Mouse (Mus musculus) limb, embryonic 14.5 days (tissue): Measurements from ENCODE around the gene Ppara. TPM values are rescaled to one million over a fixed set of nuclear protein-coding genes. Genes with fewer than 3 reads are reported as not detected.

Experiments
- ATAC-seq: fragments of 200-750 bp; cut with Nextera tagmentation; 2 replicates; pipeline ENCODE4 v1.8.0; 2017; ENCODE audit warnings: low read depth, moderate number of reproducible peaks, moderate TSS enrichment; ENCODE audit not compliant: low FRiP score
- DNase-seq: peaks from one replicate; pipeline ENCODE4 v3.0.0-alpha.2; 2015; ENCODE audit warnings: low spot score
- H3K27ac ChIP-seq: fragments of 300-500 bp; sonication (generic); replicated peaks from 2 replicates; pipeline ENCODE4 v1.5.1; 2014; ENCODE audit warnings: low read depth, mild to moderate bottlenecking, low read length, moderate library complexity, mixed read lengths
- H3K27me3 ChIP-seq: fragments of 300-500 bp; sonication (generic); 2 replicates; pipeline ENCODE4 v1.6.1; 2014; ENCODE audit warnings: low read length, mixed read lengths; ENCODE audit not compliant: control insufficient read depth, insufficient read depth
- H3K36me3 ChIP-seq: fragments of 300-500 bp; sonication (generic); 2 replicates; pipeline ENCODE4 v1.6.1; 2014; ENCODE audit warnings: mild to moderate bottlenecking, low read length, moderate library complexity, mixed read lengths; ENCODE audit not compliant: control insufficient read depth, insufficient read depth
- H3K4me1 ChIP-seq: fragments of 300-500 bp; sonication (generic); 2 replicates; pipeline ENCODE4 v1.6.1; 2014; ENCODE audit warnings: antibody characterized with exemption, low read length, mixed read lengths; ENCODE audit not compliant: control insufficient read depth, insufficient read depth
- H3K4me2 ChIP-seq: fragments of 300-500 bp; sonication (generic); replicated peaks from 2 replicates; pipeline ENCODE4 v1.6.1; 2014; ENCODE audit warnings: low read depth, mild to moderate bottlenecking, low read length, moderate library complexity; ENCODE audit not compliant: severe bottlenecking
- H3K4me3 ChIP-seq: fragments of 300-500 bp; sonication (generic); replicated peaks from 2 replicates; pipeline ENCODE4 v1.5.1; 2014; ENCODE audit warnings: low read length
- H3K9ac ChIP-seq: fragments of 300-500 bp; sonication (generic); 2 replicates; pipeline ENCODE4 v1.6.1; 2014; ENCODE audit warnings: mild to moderate bottlenecking, low read depth, low read length, moderate library complexity; ENCODE audit not compliant: severe bottlenecking
- H3K9me3 ChIP-seq: fragments of 300-500 bp; sonication (generic); 2 replicates; pipeline ENCODE4 v1.6.1; 2016; ENCODE audit warnings: low read length; ENCODE audit not compliant: control insufficient read depth
- POLR2A ChIP-seq: fragments of 200-500 bp; IDR thresholded peaks from 2 replicates; pipeline ENCODE4 v1.8.0; 2012; ENCODE audit warnings: inconsistent platforms, mild to moderate bottlenecking, moderate library complexity, borderline replicate concordance; ENCODE audit not compliant: insufficient read depth, insufficient read length; ENCODE audit errors: extremely low read depth
- WGBS: fragments of 180-500 bp; shearing (Covaris S2); extraction: QIAGEN DNeasy Blood & Tissue Kit; methylation state at CpG from one replicate; pipeline ENCODE4 v1.1.7; 2014; 5-methylcytosine and 5-hydroxymethylcytosine counted together
- microRNA counts: library from miRNA; unstranded; fragments of <30 nt; microRNA quantifications from one replicate; lab custom pipeline; 2016
- microRNA-seq: library from miRNA; unstranded; fragments of <30 nt; microRNA quantifications from one replicate; pipeline ENCODE4, GENCODE M21; 2016
- polyA plus RNA-seq, 2 experiments: library from polyadenylated mRNA; depleted of rRNA in 1 of 2; stranded (reverse) in 1 of 2; unstranded in 1 of 2; fragments of >200 nt; fragmentation: Nextera tagmentation in 1 of 2; extraction: Ambion mirVana in 1 of 2; gene quantifications; 2 replicates each; pipeline versions ENCODE4 v1.2.1 to v1.2.3; 2012 to 2014

The Ppara gene
- polyA plus RNA-seq, 2 experiments, result 0.84 to 2.8 TPM

GRCm38 (mm10) chr15:85845071-85845470, 110.3 kb downstream of the Ppara start:
- no peak for DNase-seq
- no peak for ATAC-seq

DNA sequence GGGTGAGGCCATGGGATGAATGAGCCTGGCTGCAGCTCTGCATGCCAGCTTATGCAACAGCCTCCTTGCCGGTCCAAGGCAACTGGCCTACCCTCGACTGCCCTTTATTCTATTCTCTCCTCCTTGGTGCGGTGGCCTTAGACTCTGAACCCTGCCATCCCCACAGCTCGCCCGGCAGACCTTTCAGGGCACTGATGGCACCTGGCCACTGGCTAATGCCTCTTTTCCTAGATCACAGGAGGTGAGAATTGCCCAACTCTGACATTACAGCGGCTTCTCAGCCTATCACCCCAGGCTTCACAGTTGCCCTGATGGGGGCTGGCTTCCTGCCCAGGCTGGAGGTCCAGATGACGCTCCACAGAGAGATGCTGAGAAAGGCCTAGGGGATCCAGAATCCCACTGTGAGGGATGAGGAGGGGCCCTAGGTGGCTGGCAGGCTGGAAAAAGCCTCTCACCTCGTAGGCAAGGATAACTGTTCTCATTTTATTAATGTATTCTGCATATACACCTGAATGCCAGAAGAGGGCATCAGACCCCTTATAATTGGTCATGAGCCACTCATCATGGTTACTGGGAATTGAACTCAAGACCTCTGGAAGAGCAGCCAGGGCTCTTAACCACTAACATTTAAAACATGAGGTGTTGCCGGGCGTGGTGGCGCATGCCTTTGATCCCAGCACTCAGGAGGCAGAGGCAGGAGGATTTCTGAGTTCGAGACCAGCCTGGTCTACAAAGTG, 117.0 kb downstream of the Ppara start:
- no peaks in the 10 kb centered on the region for H3K27me3 ChIP-seq
- H3K4me3 ChIP-seq, result no peak overlapping the region
- H3K9me3 ChIP-seq, result no peaks in the 10 kb centered on the region
- DNase-seq (no peak), ATAC-seq (no peak)
- H3K36me3 ChIP-seq, result no peaks in the 10 kb centered on the region
- H3K9ac ChIP-seq, result no peak overlapping the region
- no peak for TF ChIP-seq POLR2A
- no peak overlapping the region for H3K27ac ChIP-seq
- H3K4me1 ChIP-seq, result no peaks in the 10 kb centered on the region
- no peak overlapping the region for H3K4me2 ChIP-seq
- 82% methylated on average over 12 of the region's 12 CpGs for WGBS

More at GRCm38 (mm10) chr15:85845071-85845470, 110.3 kb downstream of the Ppara start:
- H3K36me3 ChIP-seq, result 0 out of 2 replicates have a peak, but pooled peaks cover 4% of the 10 kb centered on the region
- no peak overlapping the region for H3K4me3 ChIP-seq
- H3K27me3 ChIP-seq, result no peaks in the 10 kb centered on the region
- H3K27ac ChIP-seq, result no peak overlapping the region
- no peak overlapping the region for H3K9ac ChIP-seq
- TF ChIP-seq POLR2A, result no peak
- no peaks in the 10 kb centered on the region for H3K9me3 ChIP-seq
- H3K4me1 ChIP-seq, result no peaks in the 10 kb centered on the region
- H3K4me2 ChIP-seq, result no peak overlapping the region

MicroRNAs encoded within 50 kb of the gene (microRNA counts, 519-probe panel; counts per million panel counts)
- microRNA mmu-let-7b (lab: Ali Mortazavi, UCI), result 4,967 counts per million, percentile 94 among the panel's probes with 10 or more counts
- microRNA mmu-let-7c (lab: Ali Mortazavi, UCI), result 5,179 counts per million, percentile 96 among the panel's probes with 10 or more counts

Small RNA genes within 50 kb of the gene (microRNA-seq; reads per million reads assigned to microRNA genes)
- gene Mirlet7b (3,291 reads per million, percentile 84 among the genes with 10 or more reads in this experiment), gene Mirlet7c-2 (114 reads per million, percentile 48 among the genes with 10 or more reads in this experiment)

Other genes starting within 250 kb of the Ppara start
- gene 7530416G11Rik, start 231.8 kb upstream of the Ppara start, polyA plus RNA-seq (2012; rRNA removed), result not detected in 2 replicates
- not detected in 2 replicates for gene 7530416G11Rik, start 231.8 kb upstream of the Ppara start, polyA plus RNA-seq (2014; fragmentation: Nextera tagmentation; extraction: Ambion mirVana)
- 22.4 and 24.7 TPM in 2 replicates for gene Wnt7b, start 152.5 kb upstream of the Ppara start, polyA plus RNA-seq (2012; rRNA removed)
- 40.0 and 46.0 TPM in 2 replicates for gene Wnt7b, start 152.5 kb upstream of the Ppara start, polyA plus RNA-seq (2014; fragmentation: Nextera tagmentation; extraction: Ambion mirVana)
- 25.0 and 36.2 TPM in 2 replicates for gene Cdpf1, start 76.7 kb downstream of the Ppara start, polyA plus RNA-seq (2012; rRNA removed)
- gene Cdpf1, start 76.7 kb downstream of the Ppara start, polyA plus RNA-seq (2014; fragmentation: Nextera tagmentation; extraction: Ambion mirVana), result 28.4 and 32.5 TPM in 2 replicates
- gene Pkdrej, start 86.8 kb downstream of the Ppara start, polyA plus RNA-seq (2012; rRNA removed), result 0.38 and 0.42 TPM in 2 replicates
- gene Pkdrej, start 86.8 kb downstream of the Ppara start, polyA plus RNA-seq (2014; fragmentation: Nextera tagmentation; extraction: Ambion mirVana), result 0.25 and 0.36 TPM in 2 replicates
- 5.0 and 5.9 TPM in 2 replicates for gene Ttc38, start 97.3 kb downstream of the Ppara start, polyA plus RNA-seq (2012; rRNA removed)
- gene Ttc38, start 97.3 kb downstream of the Ppara start, polyA plus RNA-seq (2014; fragmentation: Nextera tagmentation; extraction: Ambion mirVana), result 6.9 and 7.6 TPM in 2 replicates
- 27.2 and 29.6 TPM in 2 replicates for gene Gtse1, start 124.8 kb downstream of the Ppara start, polyA plus RNA-seq (2012; rRNA removed)
- 16.7 and 20.9 TPM in 2 replicates for gene Gtse1, start 124.8 kb downstream of the Ppara start, polyA plus RNA-seq (2014; fragmentation: Nextera tagmentation; extraction: Ambion mirVana)
- 65.3 and 68.8 TPM in 2 replicates for gene Trmu, start 144.3 kb downstream of the Ppara start, polyA plus RNA-seq (2012; rRNA removed)
- 36.1 and 37.6 TPM in 2 replicates for gene Trmu, start 144.3 kb downstream of the Ppara start, polyA plus RNA-seq (2014; fragmentation: Nextera tagmentation; extraction: Ambion mirVana)